Mouse (Mus musculus): ENCODE results near the gene Zpr1. TPM values are rescaled to one million over a fixed set of nuclear protein-coding genes. Genes with fewer than 3 reads are reported as not detected.

The Zpr1 gene
- 10 to 100 TPM; 18.7 to 19.1 TPM for total RNA-seq (2021)
- long read RNA-seq, experiment 1, transcript Zpr1-206 (14 exons, 2,984 nt): major isoform, 41 of 44 reads
- long read RNA-seq, experiment 1, partial matches to known transcripts: 2 of 44 reads
- long read RNA-seq, experiment 1, other reads (novel, unspliced or antisense): 1 of 44 reads
- long read RNA-seq, experiment 2, transcript Zpr1-206 (14 exons, 2,984 nt): major isoform, 33 of 37 reads
- long read RNA-seq, experiment 2, partial matches to known transcripts: 2 of 37 reads
- long read RNA-seq, experiment 2, other reads (novel, unspliced or antisense): 2 of 37 reads

- intact Hi-C loops (cut with DNase I): loop anchor here (5.0 kb wide), 1 partner anchor 366 kb away; the partner anchor contains the start of genes Pcsk7 and Rnf214
- DNase-seq: peak; percentile 87 to 90
These were observed at the start of gene Zpr1 for GRCm38 (mm10) chr9:46272677-46273454. TSS of gene Zpr1 (plus strand) at chr9:46273064.

- peak in 1 of 2 experiments; percentile 29 for DNase-seq
- intact Hi-C loops (cut with DNase I): no loop called here
These were observed 49.8 kb upstream of the Zpr1 start for GRCm38 (mm10) chr9:46223090-46223489.

DNA sequence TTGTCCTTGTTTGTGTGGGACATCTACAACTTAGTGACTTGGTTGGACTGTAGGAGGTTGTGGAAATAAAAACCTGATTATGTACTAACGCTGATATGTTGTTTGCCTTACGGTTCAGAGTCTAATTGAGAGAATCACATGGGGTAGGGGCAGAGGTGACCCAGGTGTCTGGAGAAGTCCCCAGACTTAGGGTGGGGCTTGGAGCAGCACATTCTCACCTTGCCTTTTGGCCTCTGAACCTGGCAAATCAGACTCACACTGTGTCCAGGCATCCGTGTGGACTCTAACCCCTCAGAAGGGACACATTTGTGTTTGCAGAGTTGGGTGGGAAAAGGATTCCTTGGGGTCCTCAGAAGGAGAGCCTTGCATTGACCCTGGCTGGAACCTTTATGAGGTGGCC, 48.8 kb upstream of the Zpr1 start:
- DNase-seq: no peak
- intact Hi-C loops (cut with DNase I): no loop called here

DNA sequence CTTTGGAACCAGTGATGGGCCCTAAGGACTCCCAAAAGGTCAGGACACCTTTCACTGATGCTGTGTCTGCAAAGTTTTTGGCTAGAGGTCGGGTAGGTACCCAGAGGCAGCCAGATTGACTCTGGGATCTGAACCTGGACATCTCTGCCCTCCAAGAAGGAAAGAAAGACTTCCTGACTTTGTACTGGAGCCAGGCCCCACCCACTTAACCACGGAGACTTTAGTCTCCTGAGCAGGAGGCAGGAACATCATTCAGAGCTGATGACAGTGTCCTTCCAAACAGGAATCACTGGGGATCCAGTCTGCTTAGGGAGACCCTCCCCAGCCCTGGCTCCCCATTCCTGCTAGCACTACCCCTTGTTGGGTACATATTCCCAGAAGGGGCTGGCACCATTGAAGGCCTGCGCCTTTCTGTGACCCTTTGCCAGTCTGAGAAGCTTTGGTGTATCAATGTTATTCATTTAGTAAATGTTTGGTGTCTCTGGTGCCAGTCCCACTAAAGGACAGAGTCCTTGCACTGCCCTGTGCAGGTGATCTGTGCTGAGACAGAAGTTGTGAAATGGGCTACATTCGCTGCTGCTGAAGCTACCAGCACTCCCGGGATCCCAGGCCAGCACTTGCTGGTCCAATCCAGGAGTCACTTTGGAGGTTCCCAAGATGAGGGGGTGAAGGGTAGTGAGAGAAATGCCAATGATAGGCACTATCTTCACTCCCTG, 47.8 kb upstream of the Zpr1 start:
- no peak for DNase-seq
- intact Hi-C loops (cut with DNase I): no loop called here

DNA sequence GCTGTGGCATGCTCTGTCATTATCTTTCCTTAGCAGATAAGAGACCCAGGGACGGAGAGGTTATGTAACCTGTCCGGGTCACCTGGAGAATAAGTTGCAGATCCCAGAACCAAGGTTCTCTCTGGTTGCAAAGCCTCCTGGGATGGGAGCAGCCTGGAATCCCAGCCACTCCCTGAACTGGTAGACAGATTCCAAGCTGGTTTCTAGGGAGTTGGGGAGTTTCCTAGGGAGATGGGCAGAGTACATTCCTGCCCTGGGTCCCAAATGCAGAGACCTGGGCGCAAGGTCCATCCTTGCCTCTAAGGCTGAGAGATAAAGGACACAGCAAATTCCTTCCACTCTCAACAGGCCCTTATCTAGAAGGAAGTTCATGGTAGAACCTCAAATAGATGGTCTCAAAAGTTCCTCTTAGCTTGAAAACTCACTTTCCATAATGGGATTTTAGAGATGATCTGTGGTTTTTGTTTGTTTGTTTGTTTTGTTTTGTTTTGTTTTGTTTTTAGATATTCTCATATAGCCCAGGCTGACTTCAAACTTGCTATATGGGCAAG, 45.7 kb upstream of the Zpr1 start:
- intact Hi-C loops (cut with DNase I): no loop called here
- no peak for DNase-seq

DNA sequence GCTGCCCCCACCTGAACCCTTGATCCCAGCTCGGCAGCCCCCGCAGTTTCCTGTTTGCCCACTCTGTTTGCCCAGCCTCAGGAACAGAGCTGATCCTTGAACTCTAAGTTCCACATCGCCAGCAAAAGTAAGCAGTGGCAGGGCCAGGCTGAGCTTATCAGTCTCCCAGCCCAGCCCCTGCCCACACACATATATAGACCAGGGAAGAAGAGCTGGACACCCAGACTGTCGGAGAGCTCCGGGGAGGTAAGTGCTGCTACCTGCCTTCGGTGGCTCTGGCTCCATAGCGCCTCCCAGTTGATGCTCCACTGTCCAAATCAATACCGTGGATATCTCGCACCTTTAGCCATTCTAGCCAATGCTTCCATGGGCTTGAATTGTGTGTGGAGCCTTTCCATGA, 44.4 kb upstream of the Zpr1 start, which contains the start of gene Apoa1:
TSS of gene Apoa1 (plus strand) at position 90 of the 400 bp plus-strand sequence.
- no peak for DNase-seq
- intact Hi-C loops (cut with DNase I): no loop called here

- peak; percentile 85 to 90 for DNase-seq
- intact Hi-C loops (cut with DNase I): loop anchor here (2.0 kb wide), 1 partner anchor 17 kb away; no protein-coding TSS in a partner anchor
These were observed 43.1 kb upstream of the Zpr1 start for GRCm38 (mm10) chr9:46229573-46230449.

- no peak for DNase-seq
- intact Hi-C loops (cut with DNase I): loop anchor here (2.0 kb wide), 1 partner anchor 16 kb away; no protein-coding TSS in a partner anchor
These were observed 42.4 kb upstream of the Zpr1 start for GRCm38 (mm10) chr9:46230450-46230975.

DNA sequence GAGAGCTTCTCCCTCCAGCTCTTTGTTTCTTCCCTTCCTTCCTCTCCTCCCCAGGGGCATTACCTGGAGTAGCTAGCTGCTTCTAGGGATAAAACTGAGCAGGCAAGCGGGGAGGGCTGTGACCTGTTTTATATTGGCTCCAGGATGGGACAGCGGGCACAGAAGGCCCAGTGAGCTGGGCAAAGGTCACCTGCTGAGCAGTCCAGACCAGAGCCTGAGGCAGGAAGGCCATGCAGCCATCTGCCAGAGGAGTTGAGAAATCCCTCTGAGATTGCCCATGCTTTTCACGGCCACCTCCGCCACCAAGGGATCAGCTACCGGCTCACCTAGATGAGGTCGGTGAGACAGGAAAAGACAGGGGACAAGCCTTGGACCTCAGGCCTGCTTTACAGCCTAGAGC, 37.7 kb upstream of the Zpr1 start:
- DNase-seq: no peak
- intact Hi-C loops (cut with DNase I): no loop called here

GRCm38 (mm10) chr9:46235596-46235648, 37.4 kb upstream of the Zpr1 start, which contains the start of gene Apoc3:
TSS of gene Apoc3 (minus strand) at chr9:46235636.
- intact Hi-C loops (cut with DNase I): no loop called here
- no peak for DNase-seq

DNA sequence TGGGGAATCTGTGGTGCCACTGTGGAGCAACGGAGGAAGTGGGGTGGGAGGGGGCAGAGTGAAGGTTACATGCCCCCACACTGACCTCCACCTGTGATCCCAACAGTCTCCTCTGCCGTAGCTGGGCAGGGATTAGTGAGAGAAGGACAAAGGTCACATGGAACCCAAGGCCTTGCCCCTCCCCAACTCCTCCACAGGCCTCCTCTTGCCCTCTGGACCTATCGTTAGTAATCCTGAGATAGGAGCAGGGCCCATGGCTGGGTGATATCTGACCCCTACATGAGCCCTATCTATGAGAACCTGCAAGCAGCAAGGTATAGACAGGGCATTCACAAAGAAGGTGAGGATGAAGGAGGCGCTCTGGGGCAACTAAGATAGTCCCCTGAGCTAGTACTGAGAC, 37.2 kb upstream of the Zpr1 start:
- no peak for DNase-seq

GRCm38 (mm10) chr9:46238850-46239249, 34.0 kb upstream of the Zpr1 start:
- intact Hi-C loops (cut with DNase I): no loop called here

More for the DNA sequence above, 37.2 kb upstream of the Zpr1 start:
- intact Hi-C loops (cut with DNase I): no loop called here

GRCm38 (mm10) chr9:46240526-46241153, 32.2 kb upstream of the Zpr1 start, which contains the start of gene Apoa4:
TSS of gene Apoa4 (plus strand) at chr9:46240696.
- intact Hi-C loops (cut with DNase I): no loop called here
- DNase-seq: no peak

More at GRCm38 (mm10) chr9:46238850-46239249, 34.0 kb upstream of the Zpr1 start:
- DNase-seq: no peak

DNA sequence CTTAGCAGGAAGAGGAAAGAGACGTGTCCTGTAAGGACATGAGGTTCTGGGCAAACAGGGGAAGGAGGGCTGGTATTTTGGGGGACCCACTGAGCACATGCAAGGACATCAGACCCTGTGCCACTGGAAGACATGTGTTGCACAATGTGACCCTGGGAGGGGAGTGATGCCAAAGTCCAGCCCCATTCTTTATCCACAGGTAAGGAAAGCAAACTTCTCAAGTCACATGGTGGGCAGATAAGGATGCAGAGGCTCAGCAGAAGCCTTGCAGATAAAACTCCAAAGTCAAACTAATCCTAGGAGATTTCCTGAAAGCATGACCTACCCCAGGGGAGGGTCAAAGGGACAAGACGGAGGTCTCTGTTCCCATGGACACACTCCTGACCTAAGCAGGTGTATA, 31.0 kb upstream of the Zpr1 start:
- intact Hi-C loops (cut with DNase I): no loop called here
- no peak for DNase-seq

- no peak for DNase-seq
- intact Hi-C loops (cut with DNase I): loop anchor here (1.0 kb wide), 1 partner anchor 240 kb away; no protein-coding TSS in a partner anchor
These were observed 29.7 kb upstream of the Zpr1 start for GRCm38 (mm10) chr9:46243122-46243521.

GRCm38 (mm10) chr9:46243584-46243983, 29.3 kb upstream of the Zpr1 start:
- DNase-seq: no peak
- intact Hi-C loops (cut with DNase I): loop anchor here (1.0 kb wide), 1 partner anchor 240 kb away; no protein-coding TSS in a partner anchor

DNA sequence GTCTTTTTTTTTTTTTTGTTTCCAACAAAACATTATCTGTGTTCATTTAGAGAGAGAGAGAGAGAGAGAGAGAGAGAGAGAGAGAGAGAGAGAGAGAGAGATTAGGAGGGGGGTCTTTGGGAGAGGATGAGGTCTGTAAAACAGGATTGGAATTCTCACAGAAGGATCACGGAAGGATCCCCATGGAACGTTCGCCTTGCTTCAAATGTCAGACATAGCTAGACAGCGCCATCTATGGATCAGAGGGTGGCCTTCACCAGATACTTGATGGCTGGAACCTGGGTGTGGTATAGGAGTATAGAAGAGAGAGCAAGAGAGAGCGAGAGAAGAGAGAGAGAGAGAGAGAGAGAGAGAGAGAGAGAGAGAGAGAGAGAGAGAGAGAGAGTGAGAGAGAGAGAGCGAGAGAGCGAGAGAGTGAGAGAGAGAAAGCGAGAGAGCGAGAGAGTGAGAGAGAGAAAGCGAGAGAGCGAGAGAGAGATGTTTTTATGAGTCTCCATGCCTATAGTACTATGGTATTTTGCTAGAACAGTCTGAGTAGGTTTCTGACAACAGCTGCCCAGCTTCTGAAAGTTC, 26.0 kb upstream of the Zpr1 start:
- intact Hi-C loops (cut with DNase I): loop anchor here (1.0 to 2.0 kb wide), 2 partner anchors 16 to 244 kb away; no protein-coding TSS in a partner anchor
- peak; percentile 67 to 82 for DNase-seq

- intact Hi-C loops (cut with DNase I): no loop called here
- no peak for DNase-seq
These were observed 16.7 kb upstream of the Zpr1 start for GRCm38 (mm10) chr9:46256177-46256576.

Data from heart, postnatal 14 days (tissue).